Mouse (Mus musculus) thymus, postnatal 0 days (tissue): ENCODE measurements around the gene Nme7. TPM values are rescaled to one million over a fixed set of nuclear protein-coding genes. Genes with fewer than 3 reads are reported as not detected.

Experiments used
- polyA plus RNA-seq: library from polyadenylated mRNA; unstranded; fragments of >200 nt; fragmentation: Nextera tagmentation; extraction: Ambion mirVana; gene quantifications from 2 replicates; pipeline ENCODE4 v1.2.1, GENCODE M21; 2015

Gene Nme7
- polyA plus RNA-seq, 1 experiment from 2014 or later: 30.3 TPM

Other genes with a start within 250 kb of the Nme7 start
- gene Sell, start 242.1 kb upstream of the Nme7 start, polyA plus RNA-seq: 103 and 124 TPM in 2 replicates
- gene Selp, start 188.9 kb upstream of the Nme7 start, polyA plus RNA-seq: 0.96 and 1.1 TPM in 2 replicates
- gene F5, start 152.3 kb upstream of the Nme7 start, polyA plus RNA-seq: 0.07 and 0.09 TPM in 2 replicates
- gene Slc19a2, start 55.1 kb upstream of the Nme7 start, polyA plus RNA-seq: 3.5 and 4.1 TPM in 2 replicates
- gene Ccdc181, start 28.5 kb upstream of the Nme7 start, polyA plus RNA-seq: 11.4 and 11.5 TPM in 2 replicates
- gene Blzf1, start 3.4 kb downstream of the Nme7 start, polyA plus RNA-seq: 23.6 and 24.0 TPM in 2 replicates
- gene Atp1b1, start 154.2 kb downstream of the Nme7 start, polyA plus RNA-seq: 53.7 and 60.1 TPM in 2 replicates